Mouse (Mus musculus) neural tube, embryonic 15.5 days (tissue): ENCODE measurements around the gene Ctla2a. TPM values are rescaled to one million over a fixed set of nuclear protein-coding genes. Genes with fewer than 3 reads are reported as not detected.

Source experiments
- polyA plus RNA-seq: library from polyadenylated mRNA; unstranded; fragments of >200 nt; fragmentation: Nextera tagmentation; extraction: Ambion mirVana; gene quantifications from 2 replicates; pipeline ENCODE4 v1.2.1, GENCODE M21; 2015

The Ctla2a gene
- polyA plus RNA-seq, 1 experiment from 2014 or later: 16.3 TPM

Other genes with a start within 250 kb of the Ctla2a start
- gene BC051665, start 150.3 kb downstream of the Ctla2a start, polyA plus RNA-seq: not detected in 2 replicates
- not detected in 2 replicates for gene Ctsll3, start 133.8 kb downstream of the Ctla2a start, polyA plus RNA-seq
- gene 4930486L24Rik, start 72.2 kb downstream of the Ctla2a start, polyA plus RNA-seq: not detected in 2 replicates
- 0.32 TPM in 1 of 2 replicates, not detected in the other for gene Gm49392, start 39.7 kb downstream of the Ctla2a start, polyA plus RNA-seq
- 1.2 and 1.8 TPM in 2 replicates for gene Ctla2b, start 39.2 kb downstream of the Ctla2a start, polyA plus RNA-seq
- not detected in 2 replicates for gene Tpbpb, start 31.7 kb downstream of the Ctla2a start, polyA plus RNA-seq
- not detected in 2 replicates for gene Gm49393, start 1.0 kb downstream of the Ctla2a start, polyA plus RNA-seq
- 0.23 and 1.7 TPM in 2 replicates for gene Gm49391, start 54 bp downstream of the Ctla2a start, polyA plus RNA-seq
- gene Tpbpa, start 5.4 kb upstream of the Ctla2a start, polyA plus RNA-seq: not detected in 2 replicates
- not detected in 2 replicates for gene Ctsj, start 69.3 kb upstream of the Ctla2a start, polyA plus RNA-seq
- not detected in 2 replicates for gene Ctsq, start 104.0 kb upstream of the Ctla2a start, polyA plus RNA-seq
- not detected in 2 replicates for gene Ctsr, start 227.6 kb upstream of the Ctla2a start, polyA plus RNA-seq